Mouse (Mus musculus) right cerebral cortex, postnatal 10 days (tissue): ENCODE data around the gene H2-Q10.
"Not testable (repeated sequence)": the region's sequence is repeated elsewhere in the genome, so short reads cannot be mapped to it uniquely, and the experiment has no call there.

Source experiments
- DNase-seq, 2 experiments: peaks; one replicate each; pipeline ENCODE4 v3.0.0; 2021; ENCODE audit warnings: low spot score in 2 of 2

H2-Q10 gene

DNA sequence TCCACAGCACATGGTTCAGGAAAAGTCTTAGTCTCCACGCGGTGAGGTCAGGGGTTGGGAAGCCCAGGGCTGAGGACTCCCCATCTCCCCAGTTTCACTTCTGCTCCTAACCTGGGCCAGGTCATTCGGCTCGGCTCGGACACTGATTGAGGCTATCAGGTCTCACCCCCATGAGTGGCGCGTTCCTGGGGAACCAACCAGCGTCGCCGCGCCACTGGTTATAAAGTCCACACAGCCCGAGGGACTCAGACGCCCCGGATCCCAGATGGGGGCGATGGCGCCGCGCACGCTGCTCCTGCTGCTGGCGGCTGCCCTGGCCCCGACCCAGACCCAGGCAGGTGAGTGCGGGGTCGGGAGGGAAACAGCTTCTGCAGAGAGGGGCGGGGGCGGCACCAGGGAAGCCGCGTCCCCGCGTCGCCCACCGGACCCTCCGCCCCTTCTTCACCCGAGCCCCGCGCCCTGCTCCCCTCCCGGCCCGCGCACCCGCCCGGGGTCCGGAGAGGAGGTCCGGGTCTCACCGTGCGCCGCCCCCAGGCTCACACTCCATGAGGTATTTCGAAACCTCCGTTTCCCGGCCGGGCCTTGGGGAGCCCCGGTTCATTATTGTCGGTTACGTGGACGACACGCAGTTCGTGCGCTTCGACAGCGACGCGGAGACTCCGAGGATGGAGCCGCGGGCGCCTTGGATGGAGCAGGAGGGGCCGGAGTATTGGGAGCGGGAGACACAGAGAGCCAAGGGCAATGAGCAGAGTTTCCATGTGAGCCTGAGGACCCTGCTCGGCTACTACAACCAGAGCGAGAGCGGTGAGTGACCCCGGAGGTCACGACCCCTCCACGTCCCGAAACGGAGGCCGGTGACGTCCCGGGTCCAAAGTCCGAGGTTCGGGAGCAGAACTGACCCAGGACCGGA lies at the start of gene H2-Q10:
Gene H2-Q10 (plus strand): TSS at position 248 of the 910 bp plus-strand sequence.
- DNase-seq = peak in 1 of 2 experiments; percentile 22

DNA sequence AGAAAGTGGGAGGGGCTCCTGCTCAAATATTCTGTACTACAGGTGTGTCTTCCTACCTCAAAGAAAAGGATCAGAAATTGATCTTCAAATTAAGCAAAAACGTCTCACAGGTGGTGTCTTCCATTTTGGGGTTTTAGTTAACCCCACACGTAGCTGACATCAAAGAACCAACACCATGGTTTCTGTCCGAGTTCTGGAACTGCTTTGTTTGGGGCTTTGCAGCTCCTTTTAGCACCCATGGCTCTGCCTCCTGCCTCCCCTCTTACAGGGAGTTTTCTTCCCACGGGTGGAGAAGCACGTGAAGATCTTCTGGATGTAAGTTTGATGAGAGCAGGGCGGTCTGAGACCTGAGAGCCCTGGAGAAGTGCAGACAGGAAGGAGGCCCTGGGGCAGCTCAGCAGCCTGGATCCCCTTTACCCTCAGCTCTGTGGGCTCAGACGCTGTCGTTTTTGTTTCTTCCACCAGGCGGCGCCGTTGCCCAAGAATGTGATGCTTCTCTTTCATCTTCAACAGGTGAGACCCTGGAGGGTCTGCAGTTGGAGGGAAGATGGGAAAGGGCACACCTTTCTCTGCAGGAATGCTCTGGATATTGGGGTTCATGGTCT lies 49.6 kb upstream of the H2-Q10 start:
- peak in 1 of 2 experiments; percentile 22 for DNase-seq

- not testable (repeated sequence) for DNase-seq
Observed at GRCm38 (mm10) chr17:35421331-35421730, 48.6 kb upstream of the H2-Q10 start.

DNA sequence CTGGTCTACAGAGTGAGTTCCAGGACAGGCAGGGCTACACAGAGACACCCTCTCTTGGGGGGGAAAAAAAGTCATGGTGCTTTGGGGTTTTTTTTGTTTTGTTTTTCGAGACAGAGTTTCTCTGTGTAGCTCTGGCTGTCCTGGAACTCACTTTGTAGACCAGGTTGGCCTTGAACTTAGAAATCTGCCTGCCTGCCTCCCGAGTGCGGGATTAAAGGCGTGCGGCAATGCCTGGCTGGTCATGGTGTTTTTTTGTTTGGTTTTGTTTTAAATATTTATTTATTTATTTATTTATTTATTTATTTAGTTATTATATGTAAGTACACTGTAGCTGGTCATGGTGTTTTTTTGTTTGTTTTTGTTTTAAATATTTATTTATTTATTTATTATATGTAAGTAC lies 47.5 kb upstream of the H2-Q10 start:
- DNase-seq = not testable (repeated sequence)

DNA sequence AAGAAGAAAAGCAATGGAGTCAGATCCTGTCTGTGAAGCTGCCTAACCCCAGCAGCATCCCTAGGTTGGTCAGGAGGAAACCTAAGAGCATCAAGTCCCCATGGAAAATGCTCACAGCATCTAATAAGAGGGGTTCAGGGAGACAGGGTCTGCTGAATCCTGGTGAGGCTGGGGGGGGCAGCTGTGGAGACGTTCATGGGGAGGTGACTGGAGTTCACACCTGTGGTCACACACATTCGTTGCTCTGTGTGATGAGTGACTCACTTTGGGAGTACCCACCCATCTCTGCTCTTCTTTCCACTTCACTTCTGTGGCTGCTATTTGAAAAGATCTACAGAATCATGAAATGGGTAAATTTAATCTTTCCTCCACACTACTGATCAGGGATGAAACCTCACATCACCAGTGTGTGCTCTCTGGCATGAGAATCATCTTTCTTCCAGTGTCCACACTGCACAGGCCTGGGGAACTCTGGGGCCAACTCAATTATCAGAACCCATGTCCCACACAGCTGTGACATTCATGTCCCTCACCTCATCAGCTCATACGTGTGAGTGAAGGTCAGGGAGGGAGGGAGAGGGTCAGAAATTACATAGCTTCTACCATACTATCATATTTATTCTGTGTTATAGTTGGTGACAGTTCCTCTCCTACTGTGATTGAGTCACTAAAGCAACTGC lies 46.6 kb upstream of the H2-Q10 start:
- DNase-seq = not testable (repeated sequence)

- DNase-seq = not testable (repeated sequence)
Observed at GRCm38 (mm10) chr17:35424106-35424505, 45.8 kb upstream of the H2-Q10 start.

DNA sequence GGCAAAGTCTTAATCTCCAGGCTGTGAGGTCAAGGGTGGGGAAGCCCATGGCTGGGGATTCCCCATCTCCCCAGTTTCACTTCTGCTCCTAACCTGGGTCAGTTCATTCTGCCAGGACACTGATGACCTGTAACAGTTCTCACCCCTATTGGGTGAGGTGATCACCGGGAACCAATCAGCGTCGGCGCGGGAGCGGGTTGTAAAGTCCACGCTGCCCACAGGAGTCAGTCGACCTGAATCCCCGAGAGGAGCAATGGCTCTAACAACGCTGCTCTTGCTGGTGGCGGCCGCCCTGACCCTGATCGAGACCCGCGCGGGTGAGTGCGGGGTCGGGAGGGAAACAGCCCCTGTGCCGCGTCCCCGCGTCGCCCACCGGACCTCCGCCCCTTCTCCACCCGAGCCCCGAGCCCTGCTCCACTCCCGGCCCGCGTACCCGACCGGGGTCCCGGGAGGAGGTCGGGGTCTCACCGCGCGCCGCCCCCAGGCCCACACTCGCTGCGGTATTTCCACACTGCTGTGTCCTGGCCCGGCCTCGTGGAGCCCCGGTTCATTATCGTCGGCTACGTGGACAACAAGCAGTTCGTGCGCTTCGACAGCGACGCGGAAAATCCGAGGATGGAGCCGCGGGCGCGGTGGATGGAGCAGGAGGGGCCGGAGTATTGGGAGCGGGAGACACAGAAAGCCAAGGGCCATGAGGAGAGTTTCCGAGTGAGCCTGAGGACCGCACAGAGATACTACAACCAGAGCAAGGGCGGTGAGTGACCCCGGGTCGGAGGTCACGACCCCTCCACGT lies 45.1 kb upstream of the H2-Q10 start, which contains the start of gene H2-Q6:
Gene H2-Q6 (plus strand): TSS at position 227 of the 793 bp plus-strand sequence.
- DNase-seq = peak in 1 of 2 experiments; percentile 39

DNA sequence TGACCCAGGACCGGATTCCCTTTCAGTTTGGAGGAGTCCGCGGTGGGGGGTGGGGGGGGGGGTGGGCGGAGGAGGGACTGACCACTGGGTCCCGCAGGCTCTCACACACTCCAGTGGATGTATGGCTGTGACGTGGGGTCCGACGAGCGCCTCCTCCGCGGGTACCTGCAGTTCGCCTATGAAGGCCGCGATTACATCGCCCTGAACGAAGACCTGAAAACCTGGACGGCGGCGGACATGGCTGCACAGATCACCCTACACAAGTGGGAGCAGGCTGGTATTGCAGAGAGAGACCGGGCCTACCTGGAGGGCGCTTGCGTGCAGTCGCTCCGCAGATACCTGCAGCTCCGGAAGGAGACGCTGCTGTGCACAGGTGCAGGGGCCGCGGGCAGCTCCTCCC lies 44.4 kb upstream of the H2-Q10 start:
- DNase-seq = not testable (repeated sequence)

DNA sequence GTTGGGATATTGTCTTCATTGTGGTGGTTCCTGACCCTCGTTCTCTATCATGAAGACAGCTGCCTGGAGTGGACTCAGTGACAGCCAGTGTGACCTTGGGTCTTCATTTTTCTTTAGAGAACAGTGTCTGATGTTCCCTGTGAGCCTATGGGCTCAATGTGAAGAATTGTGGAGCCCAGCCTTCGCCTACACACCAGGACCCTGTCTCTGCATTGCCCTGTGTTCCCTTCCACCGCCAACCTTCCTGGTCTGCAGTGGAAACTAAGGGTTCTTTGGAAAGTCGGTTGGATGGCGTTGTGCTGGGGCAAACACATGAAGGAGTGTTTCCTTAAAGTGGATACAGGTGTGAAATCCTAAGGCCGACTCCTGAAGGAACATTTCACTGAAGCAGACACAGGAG lies 41.0 kb upstream of the H2-Q10 start:
- DNase-seq = not testable (repeated sequence)

DNA sequence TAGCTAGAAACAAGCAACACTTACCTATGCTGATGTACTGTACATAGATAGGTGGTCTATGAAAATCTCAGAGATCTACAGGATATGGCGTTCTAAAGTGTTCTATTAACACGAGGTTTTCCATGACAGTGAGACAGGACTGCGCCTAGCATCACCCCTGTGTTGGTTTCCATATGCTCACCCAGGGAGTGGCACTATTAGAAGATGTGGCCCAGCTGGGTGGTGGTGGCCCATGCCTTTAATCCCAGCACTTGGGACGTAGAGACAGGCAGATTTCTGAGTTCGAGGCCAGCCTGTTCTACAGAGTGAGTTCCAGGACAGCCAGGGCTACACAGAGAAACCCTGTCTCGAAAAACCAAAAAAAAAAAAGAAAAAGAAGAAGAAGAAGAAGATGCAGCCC lies 39.2 kb upstream of the H2-Q10 start:
- not testable (repeated sequence) for DNase-seq

GRCm38 (mm10) chr17:35432167-35432566 lies 37.7 kb upstream of the H2-Q10 start:
- DNase-seq = not testable (repeated sequence)

- not testable (repeated sequence) for DNase-seq
Observed at GRCm38 (mm10) chr17:35434836-35435235, 35.1 kb upstream of the H2-Q10 start.

- DNase-seq = not testable (repeated sequence)
Observed at GRCm38 (mm10) chr17:35435577-35435976, 34.3 kb upstream of the H2-Q10 start.

- DNase-seq = not testable (repeated sequence)
Observed at GRCm38 (mm10) chr17:35437386-35437936, 32.4 kb upstream of the H2-Q10 start.

GRCm38 (mm10) chr17:35438395-35438794 lies 31.5 kb upstream of the H2-Q10 start:
- not testable (repeated sequence) for DNase-seq

DNA sequence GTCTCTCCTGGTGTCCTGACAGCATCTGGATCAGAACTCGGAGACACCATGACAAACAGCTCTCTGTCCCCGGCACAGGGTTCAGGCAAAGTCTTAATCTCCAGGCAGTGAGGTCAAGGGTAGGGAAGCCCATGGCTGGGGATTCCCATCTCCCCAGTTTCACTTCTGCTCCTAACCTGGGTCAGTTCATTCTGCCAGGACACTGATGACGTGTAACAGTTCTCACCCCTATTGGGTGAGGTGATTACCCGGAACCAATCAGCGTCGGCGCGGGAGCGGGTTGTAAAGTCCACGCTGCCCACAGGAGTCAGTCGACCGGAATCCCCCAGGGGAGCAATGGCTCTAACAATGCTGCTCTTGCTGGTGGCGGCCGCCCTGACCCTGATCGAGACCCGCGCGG lies 31.0 kb upstream of the H2-Q10 start, which contains the start of gene H2-Q7:
Gene H2-Q7 (plus strand): TSS at position 271 of the 400 bp plus-strand sequence.
- DNase-seq = peak; percentile 77 to 79

DNA sequence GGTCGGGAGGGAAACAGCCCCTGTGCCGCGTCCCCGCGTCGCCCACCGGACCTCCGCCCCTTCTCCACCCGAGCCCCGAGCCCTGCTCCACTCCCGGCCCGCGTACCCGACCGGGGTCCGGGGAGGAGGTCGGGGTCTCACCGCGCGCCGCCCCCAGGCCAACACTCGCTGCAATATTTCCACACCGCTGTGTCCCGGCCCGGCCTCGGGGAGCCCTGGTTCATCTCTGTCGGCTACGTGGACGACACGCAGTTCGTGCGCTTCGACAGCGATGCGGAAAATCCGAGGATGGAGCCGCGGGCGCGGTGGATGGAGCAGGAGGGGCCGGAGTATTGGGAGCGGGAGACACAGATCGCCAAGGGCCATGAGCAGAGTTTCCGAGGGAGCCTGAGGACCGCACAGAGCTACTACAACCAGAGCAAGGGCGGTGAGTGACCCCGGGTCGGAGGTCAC lies 30.6 kb upstream of the H2-Q10 start:
- not testable (repeated sequence) for DNase-seq

- DNase-seq = not testable (repeated sequence)
Observed at GRCm38 (mm10) chr17:35439925-35440645, 29.8 kb upstream of the H2-Q10 start.

DNA sequence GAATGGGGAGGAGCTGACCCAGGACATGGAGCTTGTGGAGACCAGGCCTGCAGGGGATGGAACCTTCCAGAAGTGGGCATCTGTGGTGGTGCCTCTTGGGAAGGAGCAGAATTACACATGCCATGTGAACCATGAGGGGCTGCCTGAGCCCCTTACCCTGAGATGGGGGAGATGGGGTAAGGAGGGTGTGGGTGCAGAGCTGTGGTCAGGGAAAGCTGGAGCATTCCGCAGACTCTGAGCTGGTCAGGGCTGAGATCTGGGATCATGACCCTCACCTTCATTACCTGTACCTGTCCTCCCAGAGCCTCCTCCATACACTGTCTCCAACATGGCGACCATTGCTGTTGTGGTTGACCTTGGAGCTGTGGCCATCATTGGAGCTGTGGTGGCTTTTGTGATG lies 27.5 kb upstream of the H2-Q10 start:
- DNase-seq = not testable (repeated sequence)

DNA sequence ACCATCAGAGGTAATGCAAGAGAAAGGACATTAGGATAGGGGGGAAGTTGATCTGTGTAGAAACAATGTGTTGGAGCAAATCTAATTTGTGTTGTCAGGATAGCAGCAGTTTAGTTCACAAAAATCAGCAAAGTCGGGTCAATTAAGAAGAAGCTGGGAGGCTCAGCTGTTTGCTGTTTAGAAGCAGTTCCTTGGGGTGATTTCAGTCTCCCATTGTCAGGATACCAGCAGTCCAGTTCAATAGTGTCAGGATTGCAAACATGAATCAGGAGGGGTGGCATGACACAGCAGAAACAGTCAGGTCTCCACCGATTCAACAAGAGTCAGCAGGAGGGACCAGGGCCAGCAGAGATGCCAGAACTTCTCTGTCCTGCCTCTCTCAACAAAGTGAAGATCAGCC lies 25.4 kb upstream of the H2-Q10 start:
- not testable (repeated sequence) for DNase-seq
